Mouse (Mus musculus) layer of hippocampus, postnatal 25 days (tissue): ENCODE measurements around the gene Cfap77. TPM values are rescaled to one million over a fixed set of nuclear protein-coding genes. Genes with fewer than 3 reads are reported as not detected.
"Not testable (repeated sequence)": the region's sequence is repeated elsewhere in the genome, so short reads cannot be mapped to it uniquely, and the experiment has no call there.

Experiments used
- DNase-seq, 2 experiments: peaks; one replicate each; pipeline ENCODE4 v3.0.0; 2022; ENCODE audit warnings: mixed read lengths in 2 of 2, low spot score in 1 of 2; ENCODE audit errors: extremely low spot score in 1 of 2
- total RNA-seq, 2 experiments: library from RNA; stranded (reverse); gene quantifications; 2 replicates each; pipeline ENCODE4 v1.2.3; 2021

The Cfap77 gene
- total RNA-seq, result under 1 TPM; 0.54 to 0.80 TPM

DNA sequence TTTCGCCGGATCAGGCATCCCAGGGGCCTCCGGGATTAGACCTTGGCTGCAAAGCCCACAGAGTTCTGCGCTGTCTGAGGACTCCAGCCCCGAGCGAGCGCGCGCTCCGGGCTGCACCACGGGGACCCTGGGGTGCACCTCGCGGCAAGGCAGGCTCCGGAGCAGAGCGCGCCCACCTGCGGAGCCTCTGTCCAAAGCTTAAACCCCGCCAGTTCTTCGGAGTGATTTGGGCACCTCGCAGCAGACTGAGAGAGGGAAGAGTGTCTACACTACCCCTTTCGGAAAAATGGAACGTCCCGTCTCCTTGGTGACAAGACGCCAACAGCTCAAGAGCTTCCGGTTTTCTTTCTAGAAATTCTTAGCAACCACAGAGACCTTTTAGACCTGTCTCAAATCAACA lies at the start of gene Cfap77:
Cfap77 (minus strand) TSS at position 76 of the 400 bp plus-strand sequence.
- peak; percentile 18 to 26 for DNase-seq

DNA sequence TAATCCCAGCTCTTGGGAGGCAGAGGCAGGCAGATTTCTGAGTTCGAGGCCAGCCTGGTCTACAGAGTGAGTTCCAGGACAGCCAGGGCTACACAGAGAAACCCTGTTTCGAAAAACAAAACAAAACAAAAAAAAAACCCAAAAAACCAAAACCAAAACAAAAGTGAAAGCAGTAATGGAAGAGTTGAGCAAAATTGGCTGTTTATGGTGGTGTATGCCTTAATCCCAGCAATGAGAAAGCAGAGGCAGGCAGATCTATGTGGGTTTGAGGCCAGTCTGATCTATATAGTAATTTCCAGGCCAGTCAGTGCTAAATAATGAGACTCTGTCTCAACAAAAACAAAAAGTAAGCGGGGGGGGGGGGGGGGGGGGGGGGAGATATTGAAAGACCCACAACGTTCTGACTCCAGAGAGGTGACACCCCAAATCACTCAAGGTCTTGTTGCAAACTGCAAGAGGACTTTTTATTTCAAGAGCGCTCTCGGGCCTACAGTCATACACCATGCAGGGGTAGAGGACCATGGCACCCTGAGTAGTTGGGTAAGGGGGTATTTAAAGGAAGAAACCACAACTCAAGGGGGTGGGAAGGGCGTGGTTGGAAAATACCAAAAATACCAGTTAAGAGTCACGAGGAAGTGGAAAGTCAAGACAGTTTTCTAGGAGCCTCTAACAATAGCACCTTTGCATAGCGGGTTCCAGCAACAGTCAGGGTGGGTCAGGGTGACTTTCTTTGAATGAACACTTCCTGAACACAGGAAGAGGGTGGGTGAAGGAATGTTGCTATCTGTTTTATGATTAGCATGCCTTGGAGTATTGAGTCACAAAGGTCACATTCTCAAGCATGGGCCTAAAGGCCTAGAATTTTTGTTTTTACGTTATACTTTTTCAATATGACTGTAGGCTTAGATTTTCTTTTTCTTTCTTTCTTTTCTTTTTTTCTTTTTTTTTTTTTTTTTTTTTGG lies 47.8 kb upstream of the Cfap77 start:
- DNase-seq, result not testable (repeated sequence)

DNA sequence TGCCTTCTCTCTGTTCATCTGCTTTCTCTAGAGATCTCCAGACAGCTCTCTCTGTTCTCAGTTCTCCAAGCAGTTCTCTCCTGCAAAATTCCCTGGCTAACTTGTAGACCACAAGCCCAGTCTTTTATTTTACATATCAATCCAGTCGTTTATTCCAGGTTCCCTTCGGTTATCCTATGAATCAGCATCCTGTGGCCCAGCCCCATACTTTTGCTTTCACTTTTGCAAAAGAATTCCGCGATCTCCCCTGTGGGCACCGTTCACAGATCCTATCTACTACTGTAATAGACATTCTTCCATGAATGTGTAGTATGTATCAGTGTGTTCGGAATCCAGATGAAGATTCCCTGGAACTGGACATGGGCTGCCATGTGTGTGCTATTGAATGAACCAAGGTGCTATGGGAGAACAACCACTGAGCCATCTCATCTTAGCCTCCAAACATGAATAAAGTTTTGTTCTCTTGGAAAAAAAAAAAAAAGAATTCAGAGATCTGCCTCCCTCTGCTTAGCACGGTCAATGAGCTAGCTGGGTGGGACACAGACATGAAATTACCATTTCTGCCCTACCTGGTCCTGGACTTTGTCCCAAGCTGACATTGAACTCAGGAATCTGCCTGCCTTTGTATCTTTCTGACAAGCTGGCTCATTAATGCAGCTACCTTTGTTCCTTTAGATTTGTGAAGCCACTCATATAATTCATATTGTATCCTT lies 46.1 kb upstream of the Cfap77 start:
- DNase-seq, result no peak

DNA sequence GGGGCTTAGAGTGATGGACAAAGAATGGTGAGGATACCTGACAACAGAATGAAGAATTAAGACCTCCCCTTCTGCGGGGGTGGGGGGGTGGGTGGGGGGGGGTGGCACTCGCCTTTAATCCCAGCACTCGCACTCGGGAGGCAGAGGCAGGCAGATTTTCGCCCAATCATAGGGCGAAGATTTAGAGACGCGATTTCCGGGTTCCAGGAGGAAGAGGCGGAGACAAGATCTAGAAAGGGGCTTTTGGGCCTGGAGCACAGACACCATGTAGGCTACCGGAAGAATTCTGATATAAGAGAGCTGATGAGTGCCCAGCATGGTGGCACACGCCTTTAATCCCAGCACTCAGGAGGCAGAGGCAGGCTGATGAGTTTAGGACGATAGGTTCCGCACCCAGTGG lies 44.8 kb upstream of the Cfap77 start:
- DNase-seq, result no peak

DNA sequence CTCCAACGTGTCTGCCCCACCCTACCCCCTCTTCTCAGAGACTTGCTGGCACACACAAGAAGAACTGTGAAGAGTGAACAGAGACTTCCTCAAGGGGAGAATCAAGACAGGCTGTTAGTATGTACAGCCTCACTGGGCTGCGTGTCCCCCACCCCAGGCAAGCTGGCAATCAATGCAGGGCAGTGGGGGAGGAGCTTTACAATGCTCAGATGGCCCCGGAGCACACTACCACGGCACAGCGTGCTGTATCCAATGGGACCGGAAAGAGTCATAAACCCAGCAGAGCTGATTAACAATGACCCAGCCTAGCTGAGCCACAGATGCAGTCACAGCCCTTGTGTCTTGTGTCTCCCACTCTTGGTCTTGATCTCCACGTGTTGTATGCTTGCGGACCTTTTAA lies 43.9 kb upstream of the Cfap77 start:
- no peak for DNase-seq

DNA sequence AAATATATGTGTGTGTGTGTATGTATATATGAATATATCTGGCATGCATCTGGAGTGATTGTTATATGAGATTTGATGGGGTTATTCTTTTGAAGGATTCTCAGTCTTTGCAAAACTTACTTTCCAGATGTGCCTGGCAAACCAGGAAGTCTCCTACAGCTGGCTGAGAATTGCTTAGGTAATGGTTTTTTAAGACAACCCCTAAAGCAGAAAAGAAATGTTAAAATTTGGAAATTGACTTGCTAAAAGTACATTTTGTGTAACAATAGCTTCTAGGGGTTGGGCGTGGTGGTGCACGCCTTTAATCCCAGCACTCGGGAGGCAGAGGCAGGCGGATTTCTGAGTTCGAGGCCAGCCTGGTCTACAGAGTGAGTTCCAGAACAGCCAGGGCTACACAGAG lies 43.1 kb upstream of the Cfap77 start:
- not testable (repeated sequence) for DNase-seq

DNA sequence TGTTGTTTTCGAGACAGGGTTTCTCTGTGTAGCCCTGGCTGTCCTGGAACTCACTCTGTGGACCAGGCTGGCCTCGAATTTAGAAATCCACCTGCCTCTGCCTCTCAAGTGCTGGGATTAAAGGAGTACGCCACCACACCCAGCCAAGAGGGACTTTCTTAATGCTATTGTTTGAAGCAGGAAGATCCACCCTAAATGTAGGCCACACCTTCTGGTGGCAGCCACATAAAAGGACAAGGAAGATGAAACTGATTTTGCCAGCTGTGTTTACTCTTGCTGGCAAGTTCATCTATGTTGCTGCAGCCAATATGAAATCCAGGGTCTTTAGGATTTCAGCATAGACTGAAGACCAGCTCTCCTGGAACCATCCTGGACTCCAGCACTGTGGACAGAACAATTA lies 42.6 kb upstream of the Cfap77 start:
- DNase-seq, result no peak

DNA sequence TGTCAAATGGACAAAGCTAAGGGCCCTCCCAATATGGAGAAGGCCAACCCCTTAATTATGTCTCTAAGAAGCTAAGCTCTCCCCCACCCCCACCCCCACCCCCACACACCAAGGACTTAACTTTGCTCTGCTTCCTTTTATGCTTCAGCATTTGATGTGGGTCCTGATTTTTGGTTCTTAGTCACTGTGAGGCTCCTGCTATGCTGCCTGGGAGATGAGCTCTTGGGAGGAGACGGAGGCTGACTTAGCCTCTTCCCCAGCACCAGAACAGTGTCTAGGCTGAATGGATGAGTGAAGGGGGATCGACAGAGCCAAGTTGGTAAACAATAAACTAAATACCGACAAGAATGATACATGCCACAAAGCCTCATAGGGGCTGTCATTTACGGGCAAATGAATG lies 41.9 kb upstream of the Cfap77 start:
- DNase-seq, result no peak

DNA sequence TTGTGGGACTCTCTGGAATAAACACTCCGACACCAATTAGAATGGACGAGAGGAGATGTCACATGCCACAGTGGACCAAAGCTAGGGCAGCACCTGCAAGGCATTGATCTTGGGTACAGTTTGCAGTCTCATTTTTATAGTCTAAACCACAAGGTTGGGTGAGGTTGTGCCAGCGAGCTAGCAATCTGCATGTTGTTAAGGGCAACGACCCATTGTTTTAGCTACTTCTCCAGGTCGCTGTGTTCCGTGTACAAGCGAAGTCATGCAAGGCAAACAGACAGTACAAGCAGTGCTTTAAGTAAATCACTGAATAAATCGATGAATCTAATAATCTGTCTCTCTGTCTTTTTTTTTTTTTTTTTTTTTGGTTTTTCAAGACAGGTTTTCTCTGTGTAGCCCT lies 40.8 kb upstream of the Cfap77 start:
- no peak for DNase-seq

DNA sequence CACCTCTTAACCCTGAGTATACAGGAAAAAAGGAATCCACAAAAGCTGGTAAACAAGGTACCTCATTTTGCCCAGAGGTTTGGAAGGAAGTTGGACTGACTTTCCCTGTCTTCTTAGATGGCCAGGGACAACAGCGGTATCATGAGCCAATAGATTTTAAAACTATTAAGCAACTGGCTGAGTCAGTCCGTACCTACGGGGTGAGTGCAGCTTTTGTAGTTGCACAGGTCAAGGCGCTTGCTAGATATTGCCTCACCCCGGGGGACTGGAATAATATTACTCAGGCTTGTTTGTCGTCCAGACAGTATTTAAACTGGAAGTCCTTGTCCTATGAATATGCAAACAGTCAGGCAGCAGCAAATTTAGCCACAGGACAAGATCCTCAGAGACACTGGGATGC lies 34.4 kb upstream of the Cfap77 start:
- DNase-seq, result not testable (repeated sequence)

DNA sequence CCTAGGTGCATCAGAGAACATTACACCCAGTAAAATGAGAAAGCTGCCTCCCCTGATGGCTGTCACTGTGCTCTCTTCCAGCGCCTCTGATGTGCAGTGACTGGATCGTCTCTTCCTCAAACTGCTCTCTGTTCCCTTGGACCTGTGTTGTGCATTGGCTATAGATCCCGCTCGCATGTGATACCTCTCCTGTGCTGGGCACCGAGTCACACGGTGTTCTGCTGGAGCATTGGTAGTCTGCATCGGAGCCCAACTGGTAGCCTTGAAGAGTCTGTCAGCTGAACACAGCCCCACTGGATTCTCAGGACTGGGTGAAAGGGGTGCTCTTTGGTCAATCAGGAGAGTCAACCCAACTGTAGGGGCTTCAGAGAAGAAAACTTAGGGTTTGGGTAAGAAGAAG lies 31.2 kb upstream of the Cfap77 start:
- no peak for DNase-seq

DNA sequence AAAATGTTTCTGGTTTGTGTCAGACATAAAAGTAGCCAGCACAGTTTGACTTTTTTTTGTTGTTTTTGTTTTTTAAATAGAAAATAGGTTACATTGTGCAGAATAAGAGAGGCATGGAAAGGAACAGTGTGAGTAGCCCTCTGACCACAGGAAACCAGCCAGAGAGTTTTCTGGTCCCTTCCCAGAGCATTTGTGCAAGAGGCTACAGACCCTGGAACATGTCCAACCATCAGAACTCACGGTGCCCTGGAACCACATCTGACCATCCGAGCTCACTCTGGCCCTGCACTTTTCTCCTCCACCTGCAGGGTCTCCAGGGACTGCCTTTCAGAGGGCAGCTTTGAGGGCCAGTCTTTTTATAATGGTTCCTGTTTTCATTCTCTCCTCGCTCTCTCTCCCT lies 27.1 kb upstream of the Cfap77 start:
- DNase-seq, result no peak

DNA sequence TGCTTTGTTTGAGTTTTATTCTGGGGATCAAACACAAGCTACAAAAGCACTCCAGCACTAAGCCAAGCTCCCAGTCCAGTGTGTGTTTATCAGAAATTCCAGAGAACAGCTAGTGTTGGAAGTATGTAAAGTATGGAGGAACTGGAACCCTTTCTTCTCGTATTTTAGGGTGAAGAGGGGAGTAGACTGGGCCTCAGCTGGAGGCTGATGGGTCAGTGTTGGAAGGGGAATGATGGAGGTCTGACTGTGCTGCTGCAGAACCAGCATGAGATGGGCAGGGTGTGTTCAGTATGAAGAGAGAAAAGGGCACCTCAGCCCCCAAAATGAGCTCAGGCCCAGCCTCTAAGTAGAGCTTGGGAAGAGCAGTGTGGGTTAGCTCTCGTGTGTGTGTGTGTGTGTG lies 21.4 kb upstream of the Cfap77 start:
- no peak for DNase-seq

DNA sequence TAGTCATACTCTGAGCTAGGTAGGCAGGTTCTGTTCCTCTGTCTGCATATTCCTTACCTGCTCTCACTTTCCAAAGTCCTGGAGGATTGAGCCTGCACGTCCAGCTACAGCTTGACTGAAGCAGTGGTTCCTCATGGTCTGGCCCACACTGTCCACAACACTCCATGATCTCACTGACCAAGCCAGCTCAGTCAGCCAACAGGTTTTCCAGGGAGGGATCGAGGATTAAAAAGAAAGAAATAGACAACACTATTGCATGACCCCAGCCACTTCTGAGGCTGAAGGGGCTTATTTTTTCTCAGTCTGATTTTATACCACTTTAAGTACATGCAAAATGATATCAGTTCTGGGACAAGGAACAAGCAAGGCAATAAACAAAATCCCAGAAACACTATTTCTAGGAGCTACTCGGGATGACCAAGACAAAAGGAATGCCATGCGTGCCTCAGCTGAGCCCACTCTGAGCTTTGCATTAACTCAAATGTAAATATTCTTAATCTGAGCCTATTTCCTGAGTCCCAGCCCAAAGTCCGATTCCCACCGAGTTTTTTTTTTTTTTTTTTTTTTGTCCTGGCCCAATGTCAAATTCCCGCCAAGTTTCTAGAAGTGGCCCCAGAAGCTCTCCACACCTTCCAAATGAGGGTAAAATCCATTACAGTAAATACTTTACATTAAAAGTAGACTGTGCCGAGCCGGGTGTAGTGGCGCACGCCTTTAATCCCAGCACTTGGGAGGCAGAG lies 20.6 kb upstream of the Cfap77 start:
- DNase-seq, result no peak

DNA sequence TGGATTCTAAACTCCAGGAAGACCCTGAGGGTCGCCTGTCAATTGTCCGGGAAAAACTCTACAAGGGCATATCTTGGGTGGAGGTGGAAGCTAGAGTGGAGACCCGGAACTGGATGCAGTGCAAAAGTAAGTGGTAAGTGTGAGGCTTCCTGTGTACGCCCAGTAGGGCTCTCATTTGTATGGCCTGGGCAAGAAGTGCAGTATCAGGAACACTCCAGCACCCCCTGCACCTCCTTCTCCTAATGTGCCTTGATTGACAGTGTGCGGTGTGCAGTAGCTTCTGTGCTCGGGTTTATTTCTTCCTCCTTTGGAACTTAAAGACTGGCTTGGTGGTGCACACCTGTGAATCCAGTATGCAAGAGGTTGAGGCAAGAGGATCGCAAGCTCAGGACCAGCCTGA lies 19.8 kb upstream of the Cfap77 start:
- DNase-seq, result no peak

DNA sequence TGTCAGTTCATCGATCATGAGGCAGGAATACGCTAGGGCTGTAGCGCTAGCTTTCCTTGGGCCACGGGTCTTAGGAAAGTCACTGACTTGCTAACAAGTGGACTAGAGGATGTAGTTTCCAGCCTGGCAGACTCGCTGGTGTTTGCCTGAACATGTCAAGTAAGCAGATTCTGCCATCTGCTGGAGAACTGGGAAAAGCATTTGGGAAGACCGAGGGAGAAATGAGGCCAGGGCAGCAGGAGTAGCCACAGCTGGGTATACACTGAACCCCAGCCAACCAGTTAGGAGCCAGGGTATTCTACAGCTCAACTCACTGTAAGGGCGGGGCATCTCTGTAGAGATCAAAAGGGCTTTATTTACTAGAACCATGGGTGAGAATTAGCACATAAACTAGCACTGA lies 11.5 kb upstream of the Cfap77 start:
- DNase-seq, result no peak

DNA sequence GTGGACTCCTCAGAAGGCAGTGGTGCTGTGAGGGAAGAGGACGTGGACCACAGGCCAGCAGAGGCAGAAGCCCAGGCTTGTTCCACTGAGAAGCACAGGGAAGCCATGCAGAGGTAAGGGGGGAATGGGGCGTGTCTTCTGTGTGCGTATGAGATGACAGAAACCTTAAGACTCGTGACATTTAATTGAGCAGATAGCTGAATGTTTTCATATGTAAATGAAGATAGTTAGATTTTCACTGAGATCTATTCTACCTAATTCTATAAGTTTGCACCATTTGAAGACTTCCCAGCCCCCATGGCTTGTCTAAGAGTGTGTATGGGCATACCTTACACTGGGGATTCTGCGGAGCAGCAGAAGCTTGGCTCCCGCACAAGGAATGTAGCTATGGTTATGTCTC lies 10.9 kb upstream of the Cfap77 start:
- DNase-seq, result no peak

DNA sequence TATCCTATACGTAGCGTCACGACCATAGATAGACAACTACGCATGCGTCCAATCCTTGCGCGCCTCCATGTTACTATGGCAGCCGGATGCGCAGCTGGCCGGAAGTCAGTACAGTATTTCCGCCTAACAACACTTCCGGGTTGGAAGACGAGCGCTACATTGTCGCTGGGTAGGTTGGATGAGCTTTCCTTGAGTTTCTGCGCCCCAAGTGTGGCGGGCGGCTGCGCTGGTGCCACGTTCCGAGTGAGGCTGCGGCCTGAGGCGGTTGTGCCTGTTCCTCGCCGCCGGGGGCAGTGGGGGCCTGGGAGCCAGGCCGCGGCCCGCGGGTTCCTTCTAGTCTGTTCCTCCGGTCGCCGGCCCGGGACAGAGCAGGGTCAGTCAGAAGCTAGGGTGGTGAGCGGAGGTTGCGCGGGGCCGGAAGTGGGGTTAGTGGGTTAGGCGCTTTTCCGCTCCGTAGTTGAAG lies 5.3 kb upstream of the Cfap77 start, which contains the start of gene Ttf1:
Ttf1 (plus strand) TSS at position 128 of the 463 bp plus-strand sequence.
- peak; percentile 74 to 77 for DNase-seq

DNA sequence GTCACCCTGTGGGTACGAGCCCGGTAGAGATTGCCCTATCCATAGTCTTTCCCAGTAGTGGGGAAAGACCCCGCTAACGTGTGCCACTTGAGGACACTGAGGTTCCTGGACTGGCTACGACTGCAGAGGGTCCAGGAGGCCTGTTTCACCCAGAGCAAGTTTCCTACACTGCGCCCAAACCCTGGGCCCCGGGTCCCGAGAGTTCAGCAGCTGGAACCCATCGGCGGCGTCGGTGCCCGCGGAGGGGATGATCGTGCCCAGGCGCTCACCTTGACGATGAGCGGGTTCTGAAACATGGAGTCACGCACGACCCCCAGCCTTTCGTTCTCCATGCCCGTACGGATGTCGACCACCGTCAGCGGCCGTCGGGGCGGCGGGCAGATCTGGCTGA lies 326 bp downstream of the Cfap77 start:
- no peak for DNase-seq

DNA sequence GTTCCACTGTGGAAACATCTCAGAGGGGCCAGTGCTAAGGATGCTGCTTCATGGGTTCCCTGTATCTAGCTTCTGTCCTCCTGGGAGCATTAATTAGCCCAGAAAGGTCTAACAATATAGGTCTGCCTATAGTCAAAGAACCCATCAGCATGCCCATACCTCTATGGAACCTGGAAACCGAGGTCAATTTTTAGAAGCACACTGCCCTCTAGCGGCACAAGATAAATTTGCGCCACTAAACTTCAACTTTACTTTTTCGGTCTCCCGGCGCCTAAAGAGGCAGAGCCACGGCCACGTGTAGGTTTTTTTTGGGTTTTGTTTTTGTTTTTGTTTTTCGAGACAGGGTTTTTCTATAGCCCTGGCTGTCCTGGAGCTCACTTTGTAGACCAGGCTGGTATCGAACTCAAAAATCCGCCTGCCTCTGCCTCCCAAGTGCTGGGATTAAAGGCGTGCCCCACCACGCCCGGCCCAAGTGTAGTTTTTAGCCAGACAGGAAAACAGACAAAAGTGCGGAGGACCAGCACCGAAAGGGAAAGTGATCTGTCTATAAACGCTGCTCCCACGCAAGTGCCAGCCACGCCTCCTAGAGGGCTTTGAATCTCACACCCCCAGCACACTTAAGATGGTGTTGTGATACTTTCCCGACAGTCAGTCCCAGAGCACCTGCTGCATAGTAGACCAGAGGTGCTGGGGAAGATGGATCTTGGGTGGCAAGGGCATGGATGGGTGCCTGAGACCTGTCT lies 893 bp downstream of the Cfap77 start:
- DNase-seq, result peak; percentile 32 to 73
